Mouse (Mus musculus) ES-Bruce4 (cell line): ENCODE results near the gene Wdr78. TPM values are rescaled to one million over a fixed set of nuclear protein-coding genes. Genes with fewer than 3 reads are reported as not detected.

ENCODE experiments used
- H3K27ac ChIP-seq: 2 replicates; pipeline ENCODE4 v1.5.1; 2012; ENCODE audit warnings: low read length, inconsistent platforms; ENCODE audit not compliant: insufficient read depth
- H3K27me3 ChIP-seq: 2 replicates; pipeline ENCODE4 v1.6.1; 2012; ENCODE audit warnings: mild to moderate bottlenecking, low read length, inconsistent platforms; ENCODE audit not compliant: control insufficient read depth, poor library complexity, insufficient read depth, severe bottlenecking
- H3K36me3 ChIP-seq: 2 replicates; pipeline ENCODE4 v1.6.1; 2012; ENCODE audit warnings: inconsistent platforms, mild to moderate bottlenecking, low read length, moderate library complexity; ENCODE audit not compliant: control insufficient read depth, poor library complexity, insufficient read depth, severe bottlenecking
- H3K4me1 ChIP-seq: one replicate; pipeline ENCODE4 v1.8.1; 2011; ENCODE audit warnings: low read length; ENCODE audit not compliant: control insufficient read depth, insufficient read depth
- H3K4me3 ChIP-seq: 2 replicates; pipeline ENCODE4 v1.5.1; 2011; ENCODE audit warnings: low read depth, mild to moderate bottlenecking, low read length
- H3K9ac ChIP-seq: 2 replicates; pipeline ENCODE4 v1.6.1; 2012; ENCODE audit warnings: low read depth, mild to moderate bottlenecking, inconsistent platforms; ENCODE audit not compliant: poor library complexity, severe bottlenecking
- H3K9me3 ChIP-seq: replicated peaks from 2 replicates; pipeline ENCODE4 v1.6.1; 2012; ENCODE audit warnings: mild to moderate bottlenecking, low read length, inconsistent platforms; ENCODE audit not compliant: control insufficient read depth, poor library complexity, insufficient read depth, severe bottlenecking
- CTCF ChIP-seq: IDR thresholded peaks from one replicate; pipeline ENCODE4 v1.8.1; 2011; ENCODE audit warnings: low read depth, low read length
- EP300 ChIP-seq: IDR thresholded peaks from 2 replicates; pipeline ENCODE4 v1.6.1; 2011; ENCODE audit warnings: low read depth, low read length; ENCODE audit not compliant: insufficient read depth
- POLR2A ChIP-seq: IDR thresholded peaks from one replicate; pipeline ENCODE4 v1.8.1; 2011; ENCODE audit warnings: low read length; ENCODE audit not compliant: insufficient read depth
- polyA plus RNA-seq: library from polyadenylated mRNA; stranded (reverse); fragments of >200 nt; gene quantifications from 2 replicates; pipeline ENCODE4 v1.2.4, GENCODE M21; 2011; ENCODE audit warnings: low read depth; ENCODE audit not compliant: missing spikeins, insufficient read depth, insufficient read length

Wdr78 gene
- polyA plus RNA-seq, 1 experiment, result 1.8 TPM

- H3K27ac ChIP-seq, result no peak overlapping the region
- H3K9me3 ChIP-seq, result no peaks in the 10 kb centered on the region
- no peak overlapping the region for H3K4me3 ChIP-seq
- no peaks in the 10 kb centered on the region for H3K27me3 ChIP-seq
- no peak overlapping the region for H3K9ac ChIP-seq
- H3K4me1 ChIP-seq, result no peaks in the 10 kb centered on the region
- no peak for TF ChIP-seq CTCF
- no peak for TF ChIP-seq EP300
- TF ChIP-seq POLR2A, result no peak
- no peaks in the 10 kb centered on the region for H3K36me3 ChIP-seq
Observed at GRCm38 (mm10) chr4:103123606-103124005, 9.3 kb upstream of the Wdr78 start.

- Histone ChIP-seq H3K4me3 (no peak overlapping the region), H3K36me3 (no peaks in the 10 kb centered on the region), H3K27ac (no peak overlapping the region), H3K27me3 (no peaks in the 10 kb centered on the region), H3K9me3 (no peaks in the 10 kb centered on the region), H3K4me1 (no peaks in the 10 kb centered on the region), H3K9ac (no peak overlapping the region)
- no peak for TF ChIP-seq CTCF
- no peak for TF ChIP-seq POLR2A
- no peak for TF ChIP-seq EP300
Observed at GRCm38 (mm10) chr4:103123086-103123485, 8.7 kb upstream of the Wdr78 start.

- peak overlapping the region; percentile 99; the same call in 1 of the 2 replicates for H3K9ac ChIP-seq
- H3K4me1 ChIP-seq, result no peaks in the 10 kb centered on the region
- no peaks in the 10 kb centered on the region for H3K27me3 ChIP-seq
- TF ChIP-seq EP300 (no peak), POLR2A (no peak), CTCF (no peak)
- H3K27ac ChIP-seq, result no peak overlapping the region
- no peaks in the 10 kb centered on the region for H3K9me3 ChIP-seq
- peaks cover 5% of the 10 kb centered on the region for H3K36me3 ChIP-seq
- no peak overlapping the region for H3K4me3 ChIP-seq
Observed at GRCm38 (mm10) chr4:103120874-103121389, 6.6 kb upstream of the Wdr78 start.

- peaks cover 1% of the 10 kb centered on the region for H3K4me1 ChIP-seq
- H3K9ac ChIP-seq, result peak overlapping the region; percentile 99
- no peaks in the 10 kb centered on the region for H3K9me3 ChIP-seq
- H3K36me3 ChIP-seq, result peaks cover 5% of the 10 kb centered on the region
- H3K27ac ChIP-seq, result no peak overlapping the region
- H3K4me3 ChIP-seq, result peak overlapping the region; percentile 99; the same call in 1 of the 2 replicates
- H3K27me3 ChIP-seq, result no peaks in the 10 kb centered on the region
- TF ChIP-seq POLR2A (no peak), CTCF (no peak), EP300 (no peak)
Observed at GRCm38 (mm10) chr4:103120395-103120794, 6.0 kb upstream of the Wdr78 start.

- H3K27ac ChIP-seq, result peak overlapping the region; percentile 72
- peak overlapping the region; percentile 99 for H3K9ac ChIP-seq
- TF ChIP-seq CTCF, result no peak
- TF ChIP-seq POLR2A, result no peak
- no peak for TF ChIP-seq EP300
- peaks cover 2% of the 10 kb centered on the region for H3K4me1 ChIP-seq
- no peaks in the 10 kb centered on the region for H3K27me3 ChIP-seq
- H3K36me3 ChIP-seq, result peaks cover 5% of the 10 kb centered on the region
- H3K4me3 ChIP-seq, result peak overlapping the region; percentile 99
- no peaks in the 10 kb centered on the region for H3K9me3 ChIP-seq
Observed at GRCm38 (mm10) chr4:103120028-103120384, 5.7 kb upstream of the Wdr78 start.

GRCm38 (mm10) chr4:103119229-103120027, 5.1 kb upstream of the Wdr78 start:
- Histone ChIP-seq H3K27me3 (no peaks in the 10 kb centered on the region), H3K36me3 (peaks cover 5% of the 10 kb centered on the region), H3K9ac (peak overlapping the region; percentile 99), H3K9me3 (no peaks in the 10 kb centered on the region), H3K4me3 (peak overlapping the region; percentile 99), H3K4me1 (peaks cover 2% of the 10 kb centered on the region), H3K27ac (peak overlapping the region; percentile 95)
- TF ChIP-seq EP300, result no peak
- TF ChIP-seq CTCF, result no peak
- no peak for TF ChIP-seq POLR2A
